Mouse (Mus musculus): Measurements from ENCODE around the gene Stx2.
"Not testable (repeated sequence)": the region's sequence is repeated elsewhere in the genome, so short reads cannot be mapped to it uniquely, and the experiment has no call there.

The Stx2 gene

GRCm38 (mm10) chr5:129009577-129009976 lies 1.2 kb upstream of the Stx2 start:
- DNase-seq (ENCODE audit: low spot score in 2 of 2) = no peak

- no peak for DNase-seq (ENCODE audit: low spot score in 2 of 2)
Measured at GRCm38 (mm10) chr5:129008008-129008407, 366 bp downstream of the Stx2 start.

- no peak for DNase-seq (ENCODE audit: low spot score in 2 of 2)
Measured at GRCm38 (mm10) chr5:129007105-129007957, 1.0 kb downstream of the Stx2 start.

GRCm38 (mm10) chr5:129006031-129006788 lies 2.2 kb downstream of the Stx2 start:
- DNase-seq (ENCODE audit: low spot score in 2 of 2) = no peak

GRCm38 (mm10) chr5:129005416-129005815 lies 3.0 kb downstream of the Stx2 start:
- DNase-seq (ENCODE audit: low spot score in 2 of 2) = no peak

GRCm38 (mm10) chr5:129002571-129003011 lies 5.8 kb downstream of the Stx2 start:
- DNase-seq (ENCODE audit: low spot score in 2 of 2) = no peak

GRCm38 (mm10) chr5:129000706-129001468 lies 7.5 kb downstream of the Stx2 start:
- no peak for DNase-seq (ENCODE audit: low spot score in 2 of 2)

- no peak for DNase-seq (ENCODE audit: low spot score in 2 of 2)
Measured at GRCm38 (mm10) chr5:128987141-128987954, 21.0 kb downstream of the Stx2 start.

GRCm38 (mm10) chr5:128985946-128986345 lies 22.4 kb downstream of the Stx2 start:
- DNase-seq (ENCODE audit: low spot score in 2 of 2) = no peak

GRCm38 (mm10) chr5:128984536-128984935 lies 23.8 kb downstream of the Stx2 start:
- no peak for DNase-seq (ENCODE audit: low spot score in 2 of 2)

GRCm38 (mm10) chr5:128981607-128982006 lies 26.8 kb downstream of the Stx2 start:
- peak in 1 of 2 experiments; percentile 52 for DNase-seq (ENCODE audit: low spot score in 2 of 2)

GRCm38 (mm10) chr5:128980857-128981256 lies 27.5 kb downstream of the Stx2 start:
- DNase-seq (ENCODE audit: low spot score in 2 of 2) = no peak

- no peak for DNase-seq (ENCODE audit: low spot score in 2 of 2)
Measured at GRCm38 (mm10) chr5:128978957-128979356, 29.4 kb downstream of the Stx2 start.

GRCm38 (mm10) chr5:128977466-128977865 lies 30.9 kb downstream of the Stx2 start:
- DNase-seq (ENCODE audit: low spot score in 2 of 2) = not testable (repeated sequence)

GRCm38 (mm10) chr5:128976266-128976665 lies 32.1 kb downstream of the Stx2 start:
- DNase-seq (ENCODE audit: low spot score in 2 of 2) = no peak

- DNase-seq (ENCODE audit: low spot score in 2 of 2) = peak in 1 of 2 experiments; percentile 76
Measured at GRCm38 (mm10) chr5:128971298-128971697, 37.1 kb downstream of the Stx2 start.

- no peak for DNase-seq (ENCODE audit: low spot score in 2 of 2)
Measured at GRCm38 (mm10) chr5:128970878-128971277, 37.5 kb downstream of the Stx2 start.

- no peak for DNase-seq (ENCODE audit: low spot score in 2 of 2)
Measured at GRCm38 (mm10) chr5:128964353-128964752, 44.0 kb downstream of the Stx2 start.

- DNase-seq (ENCODE audit: low spot score in 2 of 2) = no peak
Measured at GRCm38 (mm10) chr5:128958916-128959315, 49.5 kb downstream of the Stx2 start.

- DNase-seq (ENCODE audit: low spot score in 2 of 2) = not testable (repeated sequence)
Measured at GRCm38 (mm10) chr5:128954371-128954770, 54.0 kb downstream of the Stx2 start.

All from frontal cortex, postnatal 10 days (tissue).